Mouse (Mus musculus) thymus, adult 2 months (tissue): Measurements from ENCODE around the gene Aspdh.

Experiments used
- CTCF ChIP-seq: fragments of 200-500 bp; IDR thresholded peaks from 2 replicates; pipeline ENCODE4 v1.5.1; 2012; ENCODE audit warnings: mild to moderate bottlenecking, control low read depth, low read length, moderate library complexity, borderline replicate concordance; ENCODE audit not compliant: control insufficient read depth, poor library complexity, insufficient read depth; ENCODE audit errors: extremely low read depth
- POLR2A ChIP-seq: fragments of 200-500 bp; IDR thresholded peaks from 2 replicates; pipeline ENCODE4 v1.6.1; 2012; ENCODE audit warnings: mild to moderate bottlenecking, low read length, control low read depth, moderate library complexity; ENCODE audit not compliant: control insufficient read depth, poor library complexity, insufficient read depth; ENCODE audit errors: extremely low read depth

GRCm38 (mm10) chr7:44465111-44465510 is at the start of gene Aspdh:
- TF ChIP-seq CTCF (no peak), POLR2A (no peak)
